Mouse (Mus musculus): Measurements from ENCODE around the gene Zfp94.

DNA sequence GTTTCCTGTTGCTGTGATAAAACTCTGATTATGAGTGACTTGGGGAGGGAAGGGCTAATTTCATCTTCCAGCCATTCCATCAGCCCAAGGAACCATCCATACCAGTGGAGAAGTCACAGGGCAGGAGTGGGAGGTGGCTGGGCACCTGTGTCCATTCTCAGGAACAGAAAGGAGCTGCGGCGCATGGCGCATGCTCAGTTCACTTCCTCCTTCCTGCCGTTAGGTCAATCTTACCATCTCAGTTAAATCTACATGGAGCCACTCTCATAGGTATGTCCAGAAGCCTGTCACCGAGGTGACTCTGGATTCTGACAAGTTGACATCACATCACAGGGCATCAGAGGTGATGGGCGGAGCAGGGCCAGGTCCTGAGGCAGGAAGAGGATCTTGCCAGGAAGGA, 39.2 kb upstream of the Zfp94 start:
- TF ChIP-seq POLR2A (IDR thresholded peaks at IDR 0.05; ENCODE audit: borderline replicate concordance, extremely low read depth, low read depth, low read length) (no peak), CTCF (IDR thresholded peaks at IDR 0.05; ENCODE audit: insufficient read depth, low read length) (no peak)
